Mouse (Mus musculus): Measurements from ENCODE around the gene Clip2. TPM values are rescaled to one million over a fixed set of nuclear protein-coding genes. Genes with fewer than 3 reads are reported as not detected.
A peak's percentile ranks its signal among the peaks of the same experiment; 100 is the strongest.

Clip2 gene
- polyA plus RNA-seq, 1 experiment from 2014 or later = 6.8 TPM

- 82% methylated on average over 8 of the region's 8 CpGs for WGBS
- no peak for ATAC-seq (replicated peaks; ENCODE audit: low FRiP score)
- peak; percentile 22 for DNase-seq (ENCODE audit: low spot score)
Observed at GRCm38 (mm10) chr5:134470538-134471169, 81.6 kb downstream of the Clip2 start.

GRCm38 (mm10) chr5:134469559-134470150, 82.6 kb downstream of the Clip2 start:
- H3K27ac ChIP-seq (ENCODE audit: low read depth, low read length) = no peak overlapping the region
- H3K36me3 ChIP-seq (ENCODE audit: control insufficient read depth, insufficient read depth, low read length) = no peaks in the 10 kb centered on the region
- 82% methylated on average over 7 of the region's 7 CpGs for WGBS
- no peaks in the 10 kb centered on the region for H3K27me3 ChIP-seq (ENCODE audit: control insufficient read depth, insufficient read depth, low read length)
- peaks cover 11% of the 10 kb centered on the region for H3K4me1 ChIP-seq (replicated peaks; ENCODE audit: control insufficient read depth, insufficient read depth, low read length)
- H3K4me2 ChIP-seq (ENCODE audit: low read depth, low read length, severe bottlenecking) = no peak overlapping the region
- no peak overlapping the region for H3K4me3 ChIP-seq (ENCODE audit: low read depth, low read length)
- DNase-seq (ENCODE audit: low spot score) = peak; percentile 40
- no peak for ATAC-seq (replicated peaks; ENCODE audit: low FRiP score)
- H3K9me3 ChIP-seq (ENCODE audit: control insufficient read depth, low read length) = no peaks in the 10 kb centered on the region
- H3K9ac ChIP-seq (ENCODE audit: low read length) = no peak overlapping the region

More at GRCm38 (mm10) chr5:134470538-134471169, 81.6 kb downstream of the Clip2 start:
- Histone ChIP-seq H3K4me1 (replicated peaks; ENCODE audit: control insufficient read depth, insufficient read depth, low read length) (peaks cover 11% of the 10 kb centered on the region), H3K4me3 (ENCODE audit: low read depth, low read length) (no peak overlapping the region), H3K27ac (ENCODE audit: low read depth, low read length) (no peak overlapping the region), H3K27me3 (ENCODE audit: control insufficient read depth, insufficient read depth, low read length) (no peaks in the 10 kb centered on the region), H3K4me2 (ENCODE audit: low read depth, low read length, severe bottlenecking) (no peak overlapping the region), H3K36me3 (ENCODE audit: control insufficient read depth, insufficient read depth, low read length) (no peaks in the 10 kb centered on the region), H3K9me3 (ENCODE audit: control insufficient read depth, low read length) (peaks cover 2% of the 10 kb centered on the region; the same call in 1 of the 2 replicates), H3K9ac (ENCODE audit: low read length) (no peak overlapping the region)

GRCm38 (mm10) chr5:134468158-134468765, 84.0 kb downstream of the Clip2 start:
- no peak for ATAC-seq (replicated peaks; ENCODE audit: low FRiP score)
- no peaks in the 10 kb centered on the region for H3K36me3 ChIP-seq (ENCODE audit: control insufficient read depth, insufficient read depth, low read length)
- H3K27me3 ChIP-seq (ENCODE audit: control insufficient read depth, insufficient read depth, low read length) = no peaks in the 10 kb centered on the region
- 67% methylated on average over 10 of the region's 10 CpGs for WGBS
- H3K4me3 ChIP-seq (ENCODE audit: low read depth, low read length) = no peak overlapping the region
- H3K27ac ChIP-seq (ENCODE audit: low read depth, low read length) = no peak overlapping the region
- no peak overlapping the region for H3K4me2 ChIP-seq (ENCODE audit: low read depth, low read length, severe bottlenecking)
- H3K9ac ChIP-seq (ENCODE audit: low read length) = no peak overlapping the region
- no peaks in the 10 kb centered on the region for H3K9me3 ChIP-seq (ENCODE audit: control insufficient read depth, low read length)
- DNase-seq (ENCODE audit: low spot score) = peak; percentile 39
- H3K4me1 ChIP-seq (replicated peaks; ENCODE audit: control insufficient read depth, insufficient read depth, low read length) = peaks cover 11% of the 10 kb centered on the region

DNA sequence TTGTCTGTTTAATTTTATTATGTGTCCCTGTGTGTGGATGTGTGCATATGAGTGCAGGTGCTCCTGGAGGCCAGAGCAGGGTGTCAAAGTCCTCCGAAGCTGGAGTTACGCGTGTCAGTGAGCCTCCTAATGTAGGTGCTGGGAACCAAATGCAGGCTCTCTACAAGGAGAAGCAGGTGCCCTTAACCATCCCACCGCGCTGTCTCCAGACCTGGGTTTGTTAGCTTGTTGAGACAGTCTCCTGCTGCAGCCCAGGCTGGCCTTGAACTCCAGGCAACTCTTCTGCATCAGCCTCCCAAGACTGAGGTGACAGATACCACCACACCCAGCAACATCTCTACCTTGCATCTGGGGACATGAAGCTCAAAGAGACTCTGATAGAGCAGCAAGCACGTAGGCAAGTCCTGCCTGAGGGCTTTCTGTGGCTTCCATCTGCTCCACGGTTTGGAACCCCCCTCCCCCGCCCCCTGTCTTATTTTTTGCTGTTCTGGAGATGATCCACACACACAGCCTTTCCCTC, 85.1 kb downstream of the Clip2 start:
- DNase-seq (ENCODE audit: low spot score) (no peak), ATAC-seq (replicated peaks; ENCODE audit: low FRiP score) (peak; percentile 15; the same call in 1 of the 2 replicates)

GRCm38 (mm10) chr5:134466296-134467029, 85.8 kb downstream of the Clip2 start:
- 19% methylated on average over 21 of the region's 21 CpGs for WGBS
- no peaks in the 10 kb centered on the region for H3K27me3 ChIP-seq (ENCODE audit: control insufficient read depth, insufficient read depth, low read length)
- peak overlapping the region; percentile 27 for H3K9ac ChIP-seq (ENCODE audit: low read length)
- no peaks in the 10 kb centered on the region for H3K36me3 ChIP-seq (ENCODE audit: control insufficient read depth, insufficient read depth, low read length)
- 0 out of 2 replicates have a peak overlapping the region, but pooled peaks have one; percentile 8 for H3K27ac ChIP-seq (ENCODE audit: low read depth, low read length)
- peak overlapping the region; percentile 12; the same call in 1 of the 2 replicates for H3K4me2 ChIP-seq (ENCODE audit: low read depth, low read length, severe bottlenecking)
- peaks cover 11% of the 10 kb centered on the region for H3K4me1 ChIP-seq (replicated peaks; ENCODE audit: control insufficient read depth, insufficient read depth, low read length)
- H3K4me3 ChIP-seq (ENCODE audit: low read depth, low read length) = no peak overlapping the region
- no peaks in the 10 kb centered on the region for H3K9me3 ChIP-seq (ENCODE audit: control insufficient read depth, low read length)
- DNase-seq (ENCODE audit: low spot score) = peak; percentile 71
- peak; percentile 65 for ATAC-seq (replicated peaks; ENCODE audit: low FRiP score)

More for the DNA sequence above, 85.1 kb downstream of the Clip2 start:
- Histone ChIP-seq H3K4me2 (ENCODE audit: low read depth, low read length, severe bottlenecking) (no peak overlapping the region), H3K9me3 (ENCODE audit: control insufficient read depth, low read length) (no peaks in the 10 kb centered on the region), H3K9ac (ENCODE audit: low read length) (no peak overlapping the region), H3K27me3 (ENCODE audit: control insufficient read depth, insufficient read depth, low read length) (no peaks in the 10 kb centered on the region), H3K27ac (ENCODE audit: low read depth, low read length) (no peak overlapping the region), H3K4me3 (ENCODE audit: low read depth, low read length) (no peak overlapping the region), H3K36me3 (ENCODE audit: control insufficient read depth, insufficient read depth, low read length) (no peaks in the 10 kb centered on the region), H3K4me1 (replicated peaks; ENCODE audit: control insufficient read depth, insufficient read depth, low read length) (peaks cover 11% of the 10 kb centered on the region)
- WGBS = 66% methylated on average over 8 of the region's 8 CpGs

GRCm38 (mm10) chr5:134465197-134465596, 87.0 kb downstream of the Clip2 start:
- Histone ChIP-seq H3K27me3 (ENCODE audit: control insufficient read depth, insufficient read depth, low read length) (no peaks in the 10 kb centered on the region), H3K4me2 (ENCODE audit: low read depth, low read length, severe bottlenecking) (no peak overlapping the region), H3K4me1 (replicated peaks; ENCODE audit: control insufficient read depth, insufficient read depth, low read length) (peaks cover 11% of the 10 kb centered on the region), H3K36me3 (ENCODE audit: control insufficient read depth, insufficient read depth, low read length) (no peaks in the 10 kb centered on the region), H3K9me3 (ENCODE audit: control insufficient read depth, low read length) (no peaks in the 10 kb centered on the region), H3K4me3 (ENCODE audit: low read depth, low read length) (no peak overlapping the region), H3K9ac (ENCODE audit: low read length) (no peak overlapping the region), H3K27ac (ENCODE audit: low read depth, low read length) (no peak overlapping the region)
- 96% methylated on average over 1 of the region's 1 CpGs for WGBS
- DNase-seq (ENCODE audit: low spot score) = no peak
- no peak for ATAC-seq (replicated peaks; ENCODE audit: low FRiP score)

GRCm38 (mm10) chr5:134464225-134464624, 88.0 kb downstream of the Clip2 start:
- no peak for ATAC-seq (replicated peaks; ENCODE audit: low FRiP score)
- H3K4me1 ChIP-seq (replicated peaks; ENCODE audit: control insufficient read depth, insufficient read depth, low read length) = peaks cover 11% of the 10 kb centered on the region

DNA sequence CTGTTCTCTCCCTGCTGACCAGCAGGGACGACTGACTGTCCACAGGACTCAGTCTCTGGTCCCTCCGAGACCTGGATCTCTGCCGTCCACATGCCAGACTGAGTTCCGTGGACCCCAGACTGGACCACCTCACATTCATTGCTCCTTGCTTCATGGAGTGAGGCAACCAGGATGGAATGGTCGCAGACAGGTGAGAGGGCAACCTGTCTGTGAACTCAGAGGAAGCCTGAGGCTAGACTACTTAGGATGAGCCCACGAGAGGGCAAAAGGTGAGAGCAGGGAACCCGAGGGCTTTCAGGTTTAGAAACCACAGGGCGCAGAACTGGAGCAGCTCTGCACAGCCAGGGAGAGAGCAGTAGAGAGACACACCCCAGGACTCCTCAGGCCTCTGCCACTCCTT, 89.5 kb downstream of the Clip2 start:
- H3K9me3 ChIP-seq (ENCODE audit: control insufficient read depth, low read length) = no peaks in the 10 kb centered on the region
- no peaks in the 10 kb centered on the region for H3K27me3 ChIP-seq (ENCODE audit: control insufficient read depth, insufficient read depth, low read length)
- H3K9ac ChIP-seq (ENCODE audit: low read length) = no peak overlapping the region
- ATAC-seq (replicated peaks; ENCODE audit: low FRiP score) = no peak
- 83% methylated on average over 8 of the region's 8 CpGs for WGBS
- H3K27ac ChIP-seq (ENCODE audit: low read depth, low read length) = no peak overlapping the region
- no peak overlapping the region for H3K4me2 ChIP-seq (ENCODE audit: low read depth, low read length, severe bottlenecking)
- H3K36me3 ChIP-seq (ENCODE audit: control insufficient read depth, insufficient read depth, low read length) = no peaks in the 10 kb centered on the region
- H3K4me1 ChIP-seq (replicated peaks; ENCODE audit: control insufficient read depth, insufficient read depth, low read length) = peaks cover 11% of the 10 kb centered on the region
- no peak overlapping the region for H3K4me3 ChIP-seq (ENCODE audit: low read depth, low read length)
- DNase-seq (ENCODE audit: low spot score) = no peak

More at GRCm38 (mm10) chr5:134464225-134464624, 88.0 kb downstream of the Clip2 start:
- no peak overlapping the region for H3K27ac ChIP-seq (ENCODE audit: low read depth, low read length)
- no peaks in the 10 kb centered on the region for H3K36me3 ChIP-seq (ENCODE audit: control insufficient read depth, insufficient read depth, low read length)
- H3K4me2 ChIP-seq (ENCODE audit: low read depth, low read length, severe bottlenecking) = no peak overlapping the region
- H3K27me3 ChIP-seq (ENCODE audit: control insufficient read depth, insufficient read depth, low read length) = no peaks in the 10 kb centered on the region
- no peaks in the 10 kb centered on the region for H3K9me3 ChIP-seq (ENCODE audit: control insufficient read depth, low read length)
- no peak overlapping the region for H3K4me3 ChIP-seq (ENCODE audit: low read depth, low read length)
- 87% methylated on average over 5 of the region's 5 CpGs for WGBS
- DNase-seq (ENCODE audit: low spot score) = no peak
- no peak overlapping the region for H3K9ac ChIP-seq (ENCODE audit: low read length)

Measured in forebrain, embryonic 11.5 days (tissue).